Mouse (Mus musculus) forebrain, embryonic 13.5 days (tissue): ENCODE data around the gene Cacna1d. TPM values are rescaled to one million over a fixed set of nuclear protein-coding genes. Genes with fewer than 3 reads are reported as not detected.

Experiments used
- ATAC-seq: fragments of 200-750 bp; cut with Nextera tagmentation; 2 replicates; pipeline ENCODE4 v1.8.0; 2017
- H3K27ac ChIP-seq: fragments of 300-500 bp; sonication (generic); 2 replicates; pipeline ENCODE4 v1.5.1; 2015; ENCODE audit warnings: inconsistent platforms, mild to moderate bottlenecking, moderate library complexity
- H3K27me3 ChIP-seq: fragments of 300-500 bp; sonication (generic); 2 replicates; pipeline ENCODE4 v1.6.1; 2015; ENCODE audit warnings: mild to moderate bottlenecking, inconsistent platforms
- H3K36me3 ChIP-seq: fragments of 300-500 bp; sonication (generic); 2 replicates; pipeline ENCODE4 v1.6.1; 2015; ENCODE audit warnings: mild to moderate bottlenecking, inconsistent platforms; ENCODE audit not compliant: poor library complexity, severe bottlenecking
- H3K4me1 ChIP-seq: fragments of 300-500 bp; sonication (generic); 2 replicates; pipeline ENCODE4 v1.6.1; 2015; ENCODE audit warnings: inconsistent platforms
- H3K4me2 ChIP-seq: fragments of 300-500 bp; sonication (generic); 2 replicates; pipeline ENCODE4 v1.6.1; 2015; ENCODE audit warnings: inconsistent platforms, mild to moderate bottlenecking, moderate library complexity
- H3K4me3 ChIP-seq: fragments of 300-500 bp; sonication (generic); 2 replicates; pipeline ENCODE4 v1.5.1; 2015; ENCODE audit warnings: mild to moderate bottlenecking, inconsistent platforms
- H3K9ac ChIP-seq: fragments of 300-500 bp; sonication (generic); 2 replicates; pipeline ENCODE4 v1.6.1; 2015; ENCODE audit warnings: mild to moderate bottlenecking, inconsistent platforms
- H3K9me3 ChIP-seq: fragments of 300-500 bp; sonication (generic); replicated peaks from 2 replicates; pipeline ENCODE4 v1.6.1; 2016; ENCODE audit warnings: inconsistent platforms
- WGBS: fragments of 180-500 bp; shearing (Covaris S2); methylation state at CpG from one replicate; pipeline ENCODE4 v1.1.7; 2015; 5-methylcytosine and 5-hydroxymethylcytosine counted together
- polyA plus RNA-seq: library from polyadenylated mRNA; unstranded; fragments of >200 nt; fragmentation: Nextera tagmentation; extraction: Ambion mirVana; gene quantifications from 2 replicates; pipeline ENCODE4 v1.2.1, GENCODE M21; 2015

Cacna1d gene
- polyA plus RNA-seq, 1 experiment from 2014 or later: 4.5 TPM

- no peak overlapping the region for H3K27ac ChIP-seq
- no peak overlapping the region for H3K4me2 ChIP-seq
- H3K9me3 ChIP-seq: no peaks in the 10 kb centered on the region
- 85% methylated on average over 18 of the region's 18 CpGs for WGBS
- no peaks in the 10 kb centered on the region for H3K36me3 ChIP-seq
- H3K9ac ChIP-seq: no peak overlapping the region
- no peaks in the 10 kb centered on the region for H3K27me3 ChIP-seq
- no peak for ATAC-seq
- no peaks in the 10 kb centered on the region for H3K4me1 ChIP-seq
- H3K4me3 ChIP-seq: no peak overlapping the region
These were observed 308.4 kb downstream of the Cacna1d start for GRCm38 (mm10) chr14:30182624-30183524.

DNA sequence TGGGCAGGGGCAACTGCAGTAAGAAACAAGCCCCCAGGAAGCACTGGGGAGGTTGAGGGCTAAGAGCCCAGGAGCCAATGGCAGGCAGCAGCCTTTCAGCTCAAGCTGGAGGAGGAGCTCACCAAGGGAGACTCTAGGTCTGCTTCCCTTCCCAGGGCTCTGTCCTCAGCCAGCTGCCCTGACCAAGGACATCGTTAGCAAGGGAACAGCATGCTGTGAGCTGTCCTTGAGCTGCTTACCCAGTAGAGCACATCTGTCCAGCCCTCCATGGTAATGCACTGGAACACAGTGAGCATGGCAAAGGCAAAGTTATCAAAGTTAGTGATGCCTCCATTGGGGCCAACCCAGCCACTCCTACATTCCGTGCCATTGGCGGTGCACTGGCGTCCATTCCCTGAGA is 312.9 kb downstream of the Cacna1d start:
- WGBS: 86% methylated on average over 4 of the region's 4 CpGs
- no peaks in the 10 kb centered on the region for H3K36me3 ChIP-seq
- no peak overlapping the region for H3K4me3 ChIP-seq
- ATAC-seq: no peak
- no peaks in the 10 kb centered on the region for H3K4me1 ChIP-seq
- peaks cover 9% of the 10 kb centered on the region for H3K27me3 ChIP-seq
- H3K4me2 ChIP-seq: no peak overlapping the region
- no peak overlapping the region for H3K9ac ChIP-seq
- no peaks in the 10 kb centered on the region for H3K9me3 ChIP-seq
- no peak overlapping the region for H3K27ac ChIP-seq

- ATAC-seq: no peak
- Histone ChIP-seq H3K27ac (no peak overlapping the region), H3K4me3 (no peak overlapping the region), H3K4me1 (no peaks in the 10 kb centered on the region), H3K36me3 (no peaks in the 10 kb centered on the region), H3K27me3 (peaks cover 9% of the 10 kb centered on the region), H3K9me3 (no peaks in the 10 kb centered on the region), H3K4me2 (no peak overlapping the region), H3K9ac (no peak overlapping the region)
- 41% methylated on average over 5 of the region's 5 CpGs for WGBS
These were observed 313.4 kb downstream of the Cacna1d start for GRCm38 (mm10) chr14:30177850-30178249.

GRCm38 (mm10) chr14:30175362-30175761 is 315.9 kb downstream of the Cacna1d start:
- Histone ChIP-seq H3K4me3 (no peak overlapping the region), H3K4me1 (peaks cover 7% of the 10 kb centered on the region; the same call in 1 of the 2 replicates), H3K27ac (no peak overlapping the region), H3K9ac (no peak overlapping the region), H3K4me2 (no peak overlapping the region), H3K27me3 (peaks cover 13% of the 10 kb centered on the region), H3K9me3 (no peaks in the 10 kb centered on the region), H3K36me3 (no peaks in the 10 kb centered on the region)
- WGBS: 67% methylated on average over 3 of the region's 3 CpGs
- ATAC-seq: no peak

DNA sequence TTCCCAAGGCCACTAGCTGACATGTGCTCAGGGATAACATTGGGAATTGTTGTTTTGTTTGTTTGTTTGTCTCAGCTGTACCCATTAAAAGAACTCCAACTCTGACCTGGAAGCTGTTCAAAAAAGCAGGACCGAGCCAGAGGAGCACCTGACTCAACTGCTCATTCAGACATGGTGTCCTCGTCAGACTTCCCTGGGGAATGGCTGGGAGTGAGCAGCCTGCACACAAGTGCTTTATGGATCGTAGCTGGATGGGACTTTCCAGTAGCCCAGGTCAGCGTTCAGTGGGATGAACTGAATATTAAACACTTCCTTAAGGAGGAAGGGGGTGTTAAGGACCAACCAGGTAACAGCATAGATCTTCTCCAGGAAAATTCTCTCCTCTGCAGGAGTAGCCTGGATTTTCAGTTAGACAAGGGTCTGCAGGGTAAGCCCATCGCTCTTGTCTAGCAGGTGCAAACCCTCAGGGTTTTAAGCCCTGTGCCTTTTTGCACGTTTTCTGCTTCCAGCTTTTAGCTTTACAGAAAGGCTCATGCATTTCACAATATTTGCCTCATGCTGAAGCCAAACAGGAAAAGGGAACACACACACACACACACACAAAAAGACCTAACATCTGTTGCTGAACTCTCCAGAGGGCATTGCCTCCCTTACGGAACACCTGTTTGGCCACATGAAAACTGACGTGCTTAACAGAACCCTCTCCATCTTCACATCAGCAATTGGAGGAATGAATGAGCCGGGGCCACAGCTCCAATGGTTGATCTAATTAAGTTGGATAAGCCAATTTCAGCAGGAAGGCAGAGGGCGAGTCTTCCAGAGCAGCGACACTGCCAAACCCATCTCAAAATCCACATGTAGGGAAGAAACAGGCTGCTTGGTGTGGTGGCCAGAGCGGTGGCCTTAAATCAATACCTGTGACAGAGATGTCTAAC is 318.2 kb downstream of the Cacna1d start:
- no peaks in the 10 kb centered on the region for H3K9me3 ChIP-seq
- peaks cover 18% of the 10 kb centered on the region for H3K27me3 ChIP-seq
- H3K36me3 ChIP-seq: no peaks in the 10 kb centered on the region
- H3K4me1 ChIP-seq: peaks cover 7% of the 10 kb centered on the region; the same call in 1 of the 2 replicates
- 75% methylated on average over 12 of the region's 12 CpGs for WGBS
- H3K4me2 ChIP-seq: no peak overlapping the region
- no peak for ATAC-seq
- H3K4me3 ChIP-seq: no peak overlapping the region
- no peak overlapping the region for H3K9ac ChIP-seq
- H3K27ac ChIP-seq: no peak overlapping the region

- no peak overlapping the region for H3K4me2 ChIP-seq
- no peak for ATAC-seq
- H3K36me3 ChIP-seq: no peaks in the 10 kb centered on the region
- H3K4me3 ChIP-seq: no peak overlapping the region
- peaks cover 18% of the 10 kb centered on the region for H3K27me3 ChIP-seq
- no peaks in the 10 kb centered on the region for H3K9me3 ChIP-seq
- no peak overlapping the region for H3K9ac ChIP-seq
- H3K27ac ChIP-seq: no peak overlapping the region
- 52% methylated on average over 6 of the region's 6 CpGs for WGBS
- H3K4me1 ChIP-seq: peaks cover 7% of the 10 kb centered on the region; the same call in 1 of the 2 replicates
These were observed 319.7 kb downstream of the Cacna1d start for GRCm38 (mm10) chr14:30171593-30171992.

DNA sequence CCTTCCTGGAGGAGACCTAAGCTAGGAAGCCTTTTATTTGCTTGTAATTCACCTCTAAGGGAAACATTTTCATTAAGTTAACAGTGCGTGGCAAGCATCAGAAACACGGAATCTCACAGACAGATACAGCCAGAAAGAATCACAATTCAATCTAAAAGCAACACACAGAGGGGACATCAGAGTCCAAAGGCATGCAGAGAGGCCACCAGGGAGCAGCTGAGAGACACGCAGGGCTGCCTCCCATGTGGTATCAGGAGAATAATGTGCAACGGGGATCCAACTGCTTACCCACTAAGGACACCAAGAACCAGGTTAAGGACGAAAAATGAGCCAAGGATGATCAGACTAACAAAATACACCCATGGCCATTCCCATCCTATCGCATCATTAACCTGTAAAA is 320.2 kb downstream of the Cacna1d start:
- Histone ChIP-seq H3K27ac (no peak overlapping the region), H3K27me3 (peaks cover 18% of the 10 kb centered on the region), H3K4me2 (no peak overlapping the region), H3K36me3 (no peaks in the 10 kb centered on the region), H3K4me1 (peaks cover 7% of the 10 kb centered on the region; the same call in 1 of the 2 replicates), H3K9ac (no peak overlapping the region), H3K9me3 (no peaks in the 10 kb centered on the region), H3K4me3 (no peak overlapping the region)
- ATAC-seq: no peak
- WGBS: 62% methylated on average over 6 of the region's 6 CpGs

DNA sequence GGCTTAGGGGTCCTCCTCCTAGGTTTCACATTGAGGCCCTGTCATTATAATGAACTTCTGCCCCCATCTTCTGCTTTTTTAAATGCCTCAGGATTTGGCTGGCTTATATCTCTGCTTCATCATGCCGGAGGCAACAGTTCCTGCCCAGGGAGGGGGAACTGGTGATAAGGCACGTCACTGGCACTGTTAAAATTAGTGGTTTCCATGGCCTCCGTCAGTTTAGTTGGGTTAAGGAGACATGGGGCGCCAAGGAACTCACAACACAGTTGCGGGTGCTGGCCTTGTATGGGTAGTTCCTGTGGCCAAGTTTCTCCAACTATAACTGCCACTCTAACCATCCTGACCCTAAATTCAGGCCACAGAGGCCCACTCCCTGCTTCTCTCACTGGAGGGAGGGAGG is 321.8 kb downstream of the Cacna1d start:
- Histone ChIP-seq H3K27me3 (peaks cover 14% of the 10 kb centered on the region; the same call in 1 of the 2 replicates), H3K4me1 (peaks cover 8% of the 10 kb centered on the region; the same call in 1 of the 2 replicates), H3K9me3 (no peaks in the 10 kb centered on the region), H3K4me2 (no peak overlapping the region), H3K9ac (no peak overlapping the region), H3K36me3 (no peaks in the 10 kb centered on the region), H3K27ac (no peak overlapping the region), H3K4me3 (no peak overlapping the region)
- WGBS: 82% methylated on average over 5 of the region's 5 CpGs
- no peak for ATAC-seq

DNA sequence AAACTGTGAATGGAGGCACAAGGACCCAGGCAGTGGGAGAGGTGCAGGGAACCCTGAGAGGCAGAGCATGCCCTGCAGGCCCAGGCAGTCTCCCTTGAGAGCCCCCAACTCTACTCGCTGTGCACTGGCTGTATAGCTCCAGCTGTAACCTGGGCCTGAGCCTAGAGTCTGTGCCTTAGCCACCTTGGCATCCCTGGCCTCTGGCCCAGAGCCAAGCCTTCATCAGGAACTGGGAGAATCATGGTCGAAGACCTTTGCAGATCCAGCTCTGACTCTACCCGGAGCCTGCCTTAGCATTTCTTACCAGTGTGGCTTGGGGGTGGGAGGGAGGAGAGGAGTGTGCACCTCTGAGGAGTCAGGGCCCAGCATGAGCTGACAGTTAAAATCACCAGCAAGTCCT is 322.4 kb downstream of the Cacna1d start:
- ATAC-seq: no peak
- 75% methylated on average over 3 of the region's 3 CpGs for WGBS
- no peak overlapping the region for H3K4me3 ChIP-seq

GRCm38 (mm10) chr14:30168387-30168786 is 322.9 kb downstream of the Cacna1d start:
- Histone ChIP-seq H3K4me3 (no peak overlapping the region), H3K9ac (no peak overlapping the region), H3K27ac (no peak overlapping the region), H3K27me3 (peaks cover 9% of the 10 kb centered on the region; the same call in 1 of the 2 replicates), H3K9me3 (no peaks in the 10 kb centered on the region), H3K36me3 (no peaks in the 10 kb centered on the region), H3K4me1 (peaks cover 12% of the 10 kb centered on the region; the same call in 1 of the 2 replicates), H3K4me2 (no peak overlapping the region)
- 86% methylated on average over 3 of the region's 3 CpGs for WGBS
- ATAC-seq: no peak

More for the DNA sequence above, 322.4 kb downstream of the Cacna1d start:
- Histone ChIP-seq H3K27me3 (peaks cover 14% of the 10 kb centered on the region; the same call in 1 of the 2 replicates), H3K27ac (no peak overlapping the region), H3K4me1 (peaks cover 12% of the 10 kb centered on the region; the same call in 1 of the 2 replicates), H3K9ac (no peak overlapping the region), H3K4me2 (no peak overlapping the region), H3K36me3 (no peaks in the 10 kb centered on the region), H3K9me3 (no peaks in the 10 kb centered on the region)

DNA sequence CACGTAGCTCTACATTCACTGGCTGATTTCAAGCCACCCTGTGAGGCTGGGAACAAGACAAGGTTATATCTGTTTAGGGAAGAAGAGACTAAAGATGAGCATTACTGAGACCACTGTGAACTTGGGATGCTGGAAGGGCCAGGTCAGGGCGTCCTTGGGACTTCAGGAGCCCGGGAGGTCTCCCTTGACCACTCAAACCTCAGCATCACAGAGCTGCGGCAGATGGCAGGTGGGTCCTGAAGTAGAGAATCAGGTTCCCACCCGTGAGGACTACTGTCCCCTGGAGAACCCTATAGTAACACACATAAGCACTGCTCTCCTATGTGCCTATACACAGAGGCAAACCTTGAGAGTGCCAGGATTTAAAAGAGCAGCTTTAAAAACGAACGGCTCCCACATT is 323.6 kb downstream of the Cacna1d start:
- WGBS: 86% methylated on average over 7 of the region's 7 CpGs
- H3K4me1 ChIP-seq: peaks cover 12% of the 10 kb centered on the region; the same call in 1 of the 2 replicates

DNA sequence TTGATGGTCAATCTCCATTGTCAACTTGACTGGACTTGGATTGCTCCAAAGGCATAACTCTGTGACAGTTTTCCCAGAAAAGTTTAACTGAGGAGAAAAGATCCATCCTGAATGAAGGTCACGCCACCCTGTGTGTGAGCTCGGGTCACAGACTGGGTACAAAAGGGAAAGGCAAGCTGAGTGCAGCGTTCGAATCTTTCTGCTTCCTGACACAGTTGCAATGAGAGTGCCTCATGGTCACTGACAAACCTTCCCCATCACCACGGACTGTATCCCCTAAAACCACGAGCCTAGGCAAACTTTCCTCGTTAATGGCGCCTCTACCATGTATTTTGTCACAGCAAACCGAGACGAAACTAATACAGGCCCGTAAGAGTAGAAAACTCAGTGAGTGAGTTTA is 325.2 kb downstream of the Cacna1d start:
- no peak for ATAC-seq
- H3K9me3 ChIP-seq: no peaks in the 10 kb centered on the region
- no peak overlapping the region for H3K4me2 ChIP-seq
- H3K9ac ChIP-seq: no peak overlapping the region
- H3K27ac ChIP-seq: no peak overlapping the region
- no peaks in the 10 kb centered on the region for H3K36me3 ChIP-seq
- H3K27me3 ChIP-seq: peaks cover 5% of the 10 kb centered on the region; the same call in 1 of the 2 replicates
- no peak overlapping the region for H3K4me3 ChIP-seq
- WGBS: 94% methylated on average over 11 of the region's 11 CpGs
- H3K4me1 ChIP-seq: 0 out of 2 replicates have a peak, but pooled peaks cover 4% of the 10 kb centered on the region

More for the DNA sequence above, 323.6 kb downstream of the Cacna1d start:
- H3K4me3 ChIP-seq: no peak overlapping the region
- no peaks in the 10 kb centered on the region for H3K36me3 ChIP-seq
- no peaks in the 10 kb centered on the region for H3K9me3 ChIP-seq
- peaks cover 9% of the 10 kb centered on the region; the same call in 1 of the 2 replicates for H3K27me3 ChIP-seq
- H3K27ac ChIP-seq: no peak overlapping the region
- H3K4me2 ChIP-seq: no peak overlapping the region
- H3K9ac ChIP-seq: no peak overlapping the region
- no peak for ATAC-seq
